Mouse (Mus musculus) liver, embryonic 14.5 days (tissue): ENCODE data around the gene Hhipl1.

Experiments used
- CTCF ChIP-seq: IDR thresholded peaks from 2 replicates; pipeline ENCODE4 v1.5.1; 2016; ENCODE audit warnings: antibody characterized with exemption, low read depth, control low read depth
- EP300 ChIP-seq: IDR thresholded peaks from 2 replicates; pipeline ENCODE4 v1.6.1; 2016; ENCODE audit warnings: antibody characterized with exemption, low read depth

DNA sequence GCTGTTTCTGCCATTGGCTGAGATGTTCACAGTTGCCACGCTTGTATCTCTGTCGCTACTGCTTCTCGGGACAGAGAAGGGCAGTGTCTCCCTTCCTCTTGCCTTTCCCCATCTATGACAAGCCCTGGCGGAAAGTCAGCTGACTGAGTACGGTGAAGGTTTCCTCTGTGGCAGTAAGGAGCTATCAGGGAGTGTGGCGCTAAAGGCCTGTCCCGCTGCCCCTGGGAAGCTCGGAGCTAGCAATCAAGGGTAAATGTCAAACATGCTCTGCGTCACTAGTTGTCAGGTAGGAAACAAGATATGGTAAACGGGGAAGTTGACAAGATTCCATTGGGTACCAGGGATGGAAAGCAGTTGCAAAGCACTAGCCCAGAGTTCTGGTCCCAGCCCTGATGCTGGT, 9.7 kb downstream of the Hhipl1 start:
- no peak for TF ChIP-seq CTCF
- TF ChIP-seq EP300, result no peak
